Comparison of ENCODE assay signal across 17 mouse cellular contexts in the genomic region with DNA sequence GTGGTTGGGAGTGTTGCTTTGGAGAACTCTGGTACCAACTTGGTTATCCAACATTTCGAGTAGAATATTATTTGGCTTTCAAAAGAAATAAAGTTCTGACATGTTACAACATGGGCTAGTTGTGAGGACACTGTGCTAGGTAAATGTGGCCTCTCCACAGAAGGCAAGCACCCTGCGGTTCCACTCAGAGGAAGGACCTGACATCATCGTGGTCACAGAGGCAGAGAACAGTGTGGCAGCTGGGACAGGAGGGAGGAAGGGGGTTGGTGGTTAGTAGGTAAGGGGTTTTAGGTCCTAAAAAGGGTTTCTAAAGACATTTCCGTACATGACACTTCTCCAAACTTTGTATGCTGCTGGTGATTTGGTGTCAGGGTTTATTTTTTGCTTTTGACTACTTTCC.
A peak's percentile ranks its signal among the peaks of the same experiment; 100 is the strongest.
DNase-seq lines count a peak whose midpoint lies in the region; ATAC-seq lines count a peak whose summit lies in the region.
"Had no signal": no experiment of that assay in that cellular context is flagged by ENCODE, and none has a peak within 500 bp of the region (broad histone marks: within the 10 kb centered on the region; RNA-seq: fewer than 3 reads in every experiment).

No protein-coding gene starts in this region.

- DNase-seq in CD4-positive, CD25-positive, alpha-beta regulatory T cell, adult 2 months (ENCODE audit: low read depth, low spot score) = peak; percentile 44
- DNase-seq in T-cell, adult 2 months (ENCODE audit: low spot score) = peak; percentile 34
- DNase-seq in embryo, embryonic 11 days = no peak
- DNase-seq in layer of hippocampus, postnatal 10 days (ENCODE audit: low spot score in 2 of 2) = no peak
- no peak for DNase-seq in frontal cortex, postnatal 25 days (ENCODE audit: low spot score in 2 of 2)
- DNase-seq: cerebellum, adult 2 months; cerebellum, postnatal 36 days; gastrocnemius, postnatal 25 days; kidney, adult 9 months; kidney, postnatal 36 days; liver, embryonic 13.5 days; midbrain, embryonic 14.5 days; thymus, adult 18-20 months had no signal

- peak; percentile 72 for ATAC-seq in inflammation-experienced regulatory T-cells, adult 6 months
- peak; percentile 78 for ATAC-seq in neutrophil, adult 5-6 weeks (ENCODE audit: extremely low read depth, insufficient number of reproducible peaks, low FRiP score, poor library complexity, severe bottlenecking)
- ATAC-seq: forebrain, embryonic 13.5 days; hindbrain, postnatal 0 days had no signal

Comparison
In these comparisons a context has a peak if more than half of its experiments do, and no peak if none do; other contexts are left out.
1. DNase-seq: peak in CD4-positive, CD25-positive, alpha-beta regulatory T cell, adult 2 months (single experiment) and T-cell, adult 2 months (single experiment); none in embryo, embryonic 11 days (single experiment), layer of hippocampus, postnatal 10 days (0 of 2) and frontal cortex, postnatal 25 days (0 of 2).